In the genomic region with DNA sequence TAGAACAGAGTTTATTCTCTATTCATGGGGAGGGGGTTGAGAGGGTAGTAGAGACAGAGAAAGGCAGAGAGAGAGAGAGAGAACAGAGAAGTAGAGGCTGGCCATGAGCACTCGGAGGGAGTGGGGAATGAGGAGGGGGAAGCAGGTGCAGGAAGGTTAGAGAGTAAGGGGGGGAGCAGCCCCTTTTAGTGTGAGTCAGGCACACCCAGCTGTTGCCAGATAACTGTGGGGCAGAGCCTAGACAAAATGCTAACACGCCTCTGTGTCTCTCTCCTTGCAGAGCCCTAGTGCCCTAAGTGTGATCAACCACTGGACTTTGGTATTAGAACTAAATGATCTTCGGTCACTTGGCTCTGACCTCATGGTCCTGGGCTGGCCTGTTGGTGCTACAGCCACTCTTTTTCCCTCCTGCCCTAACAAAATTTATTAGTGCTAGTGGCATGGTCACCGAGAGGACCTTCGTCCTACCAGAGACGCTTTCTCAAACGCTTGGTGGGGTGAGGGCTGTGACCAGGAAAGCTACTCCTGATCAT, we compare ENCODE assay signal across 12 mouse cellular contexts. TPM values are rescaled to one million over a fixed set of nuclear protein-coding genes. Genes with fewer than 3 reads are reported as not detected.
DNase-seq lines count a peak whose midpoint lies in the region; ATAC-seq and TF ChIP-seq lines count a peak whose summit lies in the region.
"Had no signal": no experiment of that assay in that cellular context is flagged by ENCODE, and none has a peak within 500 bp of the region (broad histone marks: within the 10 kb centered on the region; RNA-seq: fewer than 3 reads in every experiment).

No protein-coding gene starts in this region.

- H3K9me3 ChIP-seq in hindbrain, embryonic 10.5 days = no peaks in the 10 kb centered on the region
- H3K9me3 ChIP-seq in hindbrain, embryonic 14.5 days (ENCODE audit: control insufficient read depth, low read length) = no peaks in the 10 kb centered on the region
- 0 out of 2 replicates have a peak, but pooled peaks cover 4% of the 10 kb centered on the region for H3K9me3 ChIP-seq in limb, embryonic 13.5 days
- H3K9me3 ChIP-seq: midbrain, embryonic 12.5 days had no signal

- DNase-seq in hindbrain, embryonic 10.5 days (ENCODE audit: low spot score) = no peak
- no peak for DNase-seq in hindbrain, embryonic 14.5 days (ENCODE audit: low spot score)
- DNase-seq in thymus, postnatal 4 days = peak; percentile 23
- DNase-seq in thymus, postnatal 36 days = no peak
- no peak for DNase-seq in left cerebral cortex, adult 8-10 months (ENCODE audit: low spot score in 2 of 2)
- DNase-seq in spleen, postnatal 4 days (ENCODE audit: low spot score in 2 of 2) = no peak
- DNase-seq in layer of hippocampus, adult 2 months (ENCODE audit: low spot score in 2 of 2) = no peak

- no peak overlapping the region for H3K9ac ChIP-seq in hindbrain, embryonic 14.5 days
- no peak overlapping the region; the same call in 1 of the 2 replicates for H3K9ac ChIP-seq in limb, embryonic 13.5 days
- H3K9ac ChIP-seq: midbrain, embryonic 12.5 days had no signal

- 89% methylated on average over 7 of the region's 7 CpGs for WGBS in hindbrain, embryonic 10.5 days
- WGBS in hindbrain, embryonic 14.5 days = 94% methylated on average over 7 of the region's 7 CpGs
- WGBS in limb, embryonic 13.5 days = 86% methylated on average over 7 of the region's 7 CpGs

- ATAC-seq in hindbrain, embryonic 14.5 days (ENCODE audit: low FRiP score) = no peak
- 0 out of 2 replicates have a peak, but pooled peaks have one; percentile 6 for ATAC-seq in limb, embryonic 13.5 days (ENCODE audit: low FRiP score, low read depth)
- ATAC-seq: forebrain, embryonic 16.5 days had no signal

- peaks cover 33% of the 10 kb centered on the region for H3K4me1 ChIP-seq in hindbrain, embryonic 10.5 days (replicated peaks)
- H3K4me1 ChIP-seq in hindbrain, embryonic 14.5 days (replicated peaks; ENCODE audit: control insufficient read depth, insufficient read depth, low read length) = 0 out of 2 replicates have a peak, but pooled peaks cover 3% of the 10 kb centered on the region
- H3K4me1 ChIP-seq in limb, embryonic 13.5 days = peaks cover 30% of the 10 kb centered on the region

- no peak overlapping the region for H3K4me2 ChIP-seq in hindbrain, embryonic 14.5 days (replicated peaks)
- peak overlapping the region; percentile 69; the same call in 1 of the 2 replicates for H3K4me2 ChIP-seq in limb, embryonic 13.5 days (replicated peaks)

- no peaks in the 10 kb centered on the region for H3K27me3 ChIP-seq in hindbrain, embryonic 10.5 days (ENCODE audit: insufficient read depth, poor library complexity, severe bottlenecking)
- H3K27me3 ChIP-seq in hindbrain, embryonic 14.5 days (ENCODE audit: control insufficient read depth, insufficient read depth, low read length) = 0 out of 2 replicates have a peak, but pooled peaks cover 3% of the 10 kb centered on the region
- H3K27me3 ChIP-seq in limb, embryonic 13.5 days = no peaks in the 10 kb centered on the region

- no peak overlapping the region for H3K4me3 ChIP-seq in hindbrain, embryonic 10.5 days
- no peak overlapping the region for H3K4me3 ChIP-seq in hindbrain, embryonic 14.5 days (replicated peaks; ENCODE audit: low read length)
- H3K4me3 ChIP-seq in limb, embryonic 13.5 days = no peak overlapping the region
- H3K4me3 ChIP-seq in layer of hippocampus, adult 2 months = no peak overlapping the region
- H3K4me3 ChIP-seq: midbrain, embryonic 12.5 days had no signal

- H3K27ac ChIP-seq in hindbrain, embryonic 10.5 days = peak overlapping the region; percentile 66
- H3K27ac ChIP-seq in hindbrain, embryonic 14.5 days = no peak overlapping the region
- peak overlapping the region; percentile 84 for H3K27ac ChIP-seq in limb, embryonic 13.5 days
- no peak overlapping the region for H3K27ac ChIP-seq in layer of hippocampus, adult 2 months
- H3K27ac ChIP-seq: midbrain, embryonic 12.5 days had no signal

- no peak for TF ChIP-seq CTCF in layer of hippocampus, adult 2 months (conservative IDR thresholded peaks at IDR 0.05)

- H3K36me3 ChIP-seq in hindbrain, embryonic 10.5 days = no peaks in the 10 kb centered on the region
- H3K36me3 ChIP-seq in hindbrain, embryonic 14.5 days (replicated peaks; ENCODE audit: control insufficient read depth, insufficient read depth) = no peaks in the 10 kb centered on the region
- H3K36me3 ChIP-seq in limb, embryonic 13.5 days = no peaks in the 10 kb centered on the region
- H3K36me3 ChIP-seq: midbrain, embryonic 12.5 days had no signal

RNA-seq across cellular contexts. Expression of a gene that starts 0.7 kb away (rescaled TPM):
- polyA plus RNA-seq in hindbrain, embryonic 10.5 days (2016; fragmentation: Nextera tagmentation; extraction: Ambion mirVana) = 21.0 and 23.9 TPM in 2 replicates
- polyA plus RNA-seq in hindbrain, embryonic 14.5 days (2014; fragmentation: Nextera tagmentation; extraction: Ambion mirVana) = 28.3 and 45.1 TPM in 2 replicates
- polyA plus RNA-seq in limb, embryonic 13.5 days (2015; fragmentation: Nextera tagmentation; extraction: Ambion mirVana) = 121 and 130 TPM in 2 replicates
- 10 to 100 TPM; 12.2 to 26.6 (median 17.7) TPM for total RNA-seq in left cerebral cortex, adult 8-10 months (2022)
- 10 to 100 TPM in 1 of 2 experiments, 1 to 10 TPM in 1; 9.6 to 13.9 TPM for total RNA-seq in layer of hippocampus, adult 2 months (2021)

RNA-seq across cellular contexts. Expression of a gene that starts 6.4 kb away (rescaled TPM):
- polyA plus RNA-seq in hindbrain, embryonic 10.5 days (2016; fragmentation: Nextera tagmentation; extraction: Ambion mirVana) = not detected in 2 replicates
- 0.95 and 1.1 TPM in 2 replicates for polyA plus RNA-seq in hindbrain, embryonic 14.5 days (2014; fragmentation: Nextera tagmentation; extraction: Ambion mirVana)
- polyA plus RNA-seq in limb, embryonic 13.5 days (2015; fragmentation: Nextera tagmentation; extraction: Ambion mirVana) = 0.31 TPM in 1 of 2 replicates, not detected in the other
- under 1 TPM in 2 of 4 experiments, not detected in 2; 0.87 to 0.88 TPM for total RNA-seq in left cerebral cortex, adult 8-10 months (2022)
- total RNA-seq in layer of hippocampus, adult 2 months (2021) = not detected

RNA-seq across cellular contexts. Expression of a gene that starts 17.6 kb away (rescaled TPM):
- not detected in 2 replicates for polyA plus RNA-seq in hindbrain, embryonic 10.5 days (2016; fragmentation: Nextera tagmentation; extraction: Ambion mirVana)
- not detected in 2 replicates for polyA plus RNA-seq in hindbrain, embryonic 14.5 days (2014; fragmentation: Nextera tagmentation; extraction: Ambion mirVana)
- polyA plus RNA-seq in limb, embryonic 13.5 days (2015; fragmentation: Nextera tagmentation; extraction: Ambion mirVana) = not detected in 2 replicates
- total RNA-seq in left cerebral cortex, adult 8-10 months (2022) = not detected
- total RNA-seq in layer of hippocampus, adult 2 months (2021) = not detected
- total RNA-seq: adrenal gland, adult 8-10 months had no signal
- polyA plus RNA-seq: forebrain, embryonic 16.5 days; heart, embryonic 14.5 days; midbrain, embryonic 12.5 days had no signal

RNA-seq across cellular contexts. Expression of a gene that starts 44.3 kb away (rescaled TPM):
- 5.1 and 6.9 TPM in 2 replicates for polyA plus RNA-seq in hindbrain, embryonic 10.5 days (2016; fragmentation: Nextera tagmentation; extraction: Ambion mirVana)
- 16.8 and 21.9 TPM in 2 replicates for polyA plus RNA-seq in hindbrain, embryonic 14.5 days (2014; fragmentation: Nextera tagmentation; extraction: Ambion mirVana)
- polyA plus RNA-seq in limb, embryonic 13.5 days (2015; fragmentation: Nextera tagmentation; extraction: Ambion mirVana) = 50.2 and 64.6 TPM in 2 replicates
- 1 to 10 TPM; 3.6 to 7.4 (median 5.0) TPM for total RNA-seq in left cerebral cortex, adult 8-10 months (2022)
- total RNA-seq in layer of hippocampus, adult 2 months (2021) = 1 to 10 TPM; 1.9 to 2.9 TPM

RNA-seq across cellular contexts. Expression of a gene that starts 49.6 kb away (rescaled TPM):
- 26.4 and 35.1 TPM in 2 replicates for polyA plus RNA-seq in hindbrain, embryonic 10.5 days (2016; fragmentation: Nextera tagmentation; extraction: Ambion mirVana)
- 38.4 and 41.5 TPM in 2 replicates for polyA plus RNA-seq in hindbrain, embryonic 14.5 days (2014; fragmentation: Nextera tagmentation; extraction: Ambion mirVana)
- polyA plus RNA-seq in limb, embryonic 13.5 days (2015; fragmentation: Nextera tagmentation; extraction: Ambion mirVana) = 21.5 and 26.9 TPM in 2 replicates
- 10 to 100 TPM; 64.5 to 81.0 (median 79.2) TPM for total RNA-seq in left cerebral cortex, adult 8-10 months (2022)
- total RNA-seq in layer of hippocampus, adult 2 months (2021) = 100 to 1,000 TPM in 1 of 2 experiments, 10 to 100 TPM in 1; 93.4 to 101 TPM

Comparison
In these comparisons a context has a peak if more than half of its experiments do, and no peak if none do; other contexts are left out.
1. H3K27ac ChIP-seq: peak in hindbrain, embryonic 10.5 days (single experiment) and limb, embryonic 13.5 days (single experiment); none in hindbrain, embryonic 14.5 days (single experiment) and layer of hippocampus, adult 2 months (single experiment).